Mouse (Mus musculus) lung, postnatal 0 days (tissue): ENCODE results near the gene Pbp2. TPM values are rescaled to one million over a fixed set of nuclear protein-coding genes. Genes with fewer than 3 reads are reported as not detected.
A peak's percentile ranks its signal among the peaks of the same experiment; 100 is the strongest.

Experiments
- ATAC-seq: fragments of 200-750 bp; cut with Nextera tagmentation; 2 replicates; pipeline ENCODE4 v1.8.0; 2017; ENCODE audit warnings: moderate library complexity
- DNase-seq: peaks from one replicate; pipeline ENCODE4 v3.0.0-alpha.2; 2016; ENCODE audit warnings: low spot score
- H3K27ac ChIP-seq: fragments of 300-500 bp; sonication (generic); 2 replicates; pipeline ENCODE4 v1.5.1; 2014; ENCODE audit warnings: antibody characterized with exemption, mild to moderate bottlenecking, low read length, mixed read lengths
- H3K27me3 ChIP-seq: fragments of 300-500 bp; sonication (generic); replicated peaks from 2 replicates; pipeline ENCODE4 v1.6.1; 2014; ENCODE audit warnings: low read length, mixed read lengths; ENCODE audit not compliant: insufficient read depth
- H3K36me3 ChIP-seq: fragments of 300-500 bp; sonication (generic); 2 replicates; pipeline ENCODE4 v1.6.1; 2014; ENCODE audit warnings: low read length, mixed read lengths; ENCODE audit not compliant: insufficient read depth
- H3K4me1 ChIP-seq: fragments of 300-500 bp; sonication (generic); 2 replicates; pipeline ENCODE4 v1.6.1; 2014; ENCODE audit warnings: antibody characterized with exemption, low read depth, low read length, mixed read lengths; ENCODE audit not compliant: insufficient read depth
- H3K4me2 ChIP-seq: fragments of 300-500 bp; sonication (generic); replicated peaks from 2 replicates; pipeline ENCODE4 v1.6.1; 2014; ENCODE audit warnings: low read depth, mild to moderate bottlenecking, low read length, moderate library complexity, mixed read lengths
- H3K4me3 ChIP-seq: fragments of 300-500 bp; sonication (generic); 2 replicates; pipeline ENCODE4 v1.5.1; 2014; ENCODE audit warnings: low read depth, low read length
- H3K9ac ChIP-seq: fragments of 300-500 bp; sonication (generic); replicated peaks from 2 replicates; pipeline ENCODE4 v1.6.1; 2014; ENCODE audit warnings: low read depth, mild to moderate bottlenecking
- H3K9me3 ChIP-seq: fragments of 300-500 bp; sonication (generic); 2 replicates; pipeline ENCODE4 v1.6.1; 2016; ENCODE audit warnings: low read length, mixed read lengths
- CTCF ChIP-seq: IDR thresholded peaks from 2 replicates; pipeline ENCODE4 v1.5.1; 2016; ENCODE audit warnings: antibody characterized with exemption, mild to moderate bottlenecking
- EP300 ChIP-seq: IDR thresholded peaks from 2 replicates; pipeline ENCODE4 v1.6.1; 2016; ENCODE audit warnings: antibody characterized with exemption, mild to moderate bottlenecking, control low read depth
- WGBS: fragments of 180-500 bp; shearing (Covaris S2); extraction: QIAGEN DNeasy Blood & Tissue Kit; methylation state at CpG from one replicate; pipeline ENCODE4 v1.1.7; 2014; 5-methylcytosine and 5-hydroxymethylcytosine counted together
- polyA plus RNA-seq: library from polyadenylated mRNA; unstranded; fragments of >200 nt; fragmentation: Nextera tagmentation; extraction: Ambion mirVana; gene quantifications from 2 replicates; pipeline ENCODE4 v1.2.1, GENCODE M21; 2015

Gene Pbp2
- polyA plus RNA-seq, 1 experiment from 2014 or later, result 0.42 TPM

- TF ChIP-seq EP300, result no peak
- no peak for TF ChIP-seq CTCF
- WGBS, result 51% methylated on average over 3 of the region's 3 CpGs
- ATAC-seq, result no peak
Observed at GRCm38 (mm10) chr6:135324111-135324510, 13.9 kb upstream of the Pbp2 start.

GRCm38 (mm10) chr6:135323311-135323982 is 13.2 kb upstream of the Pbp2 start:
- H3K9me3 ChIP-seq, result no peaks in the 10 kb centered on the region
- H3K4me1 ChIP-seq, result peaks cover 13% of the 10 kb centered on the region; the same call in 1 of the 2 replicates
- DNase-seq, result peak; percentile 78
- no peak overlapping the region for H3K9ac ChIP-seq
- peak overlapping the region; percentile 33 for H3K4me2 ChIP-seq
- no peak overlapping the region for H3K4me3 ChIP-seq
- H3K27ac ChIP-seq, result peak overlapping the region; percentile 76
- peak; percentile 88 for ATAC-seq
- 11% methylated on average over 14 of the region's 16 CpGs for WGBS
- peak; percentile 34; the same call in 1 of the 2 replicates for TF ChIP-seq EP300
- peak; percentile 36; the same call in 1 of the 2 replicates for TF ChIP-seq CTCF
- no peaks in the 10 kb centered on the region for H3K36me3 ChIP-seq
- H3K27me3 ChIP-seq, result no peaks in the 10 kb centered on the region

More at GRCm38 (mm10) chr6:135324111-135324510, 13.9 kb upstream of the Pbp2 start:
- DNase-seq, result no peak
- Histone ChIP-seq H3K9ac (no peak overlapping the region), H3K27me3 (no peaks in the 10 kb centered on the region), H3K4me3 (no peak overlapping the region), H3K36me3 (no peaks in the 10 kb centered on the region), H3K4me2 (no peak overlapping the region), H3K4me1 (peaks cover 13% of the 10 kb centered on the region; the same call in 1 of the 2 replicates), H3K9me3 (no peaks in the 10 kb centered on the region), H3K27ac (0 out of 2 replicates have a peak overlapping the region, but pooled peaks have one; percentile 6)

GRCm38 (mm10) chr6:135322749-135323148 is 12.5 kb upstream of the Pbp2 start:
- Histone ChIP-seq H3K27ac (peak overlapping the region; percentile 76), H3K9ac (no peak overlapping the region), H3K36me3 (no peaks in the 10 kb centered on the region), H3K4me3 (no peak overlapping the region), H3K4me1 (peaks cover 13% of the 10 kb centered on the region; the same call in 1 of the 2 replicates), H3K27me3 (no peaks in the 10 kb centered on the region), H3K4me2 (peak overlapping the region; percentile 33), H3K9me3 (no peaks in the 10 kb centered on the region)
- DNase-seq, result peak; percentile 60
- peak; percentile 52 for ATAC-seq
- 40% methylated on average over 7 of the region's 7 CpGs for WGBS
- TF ChIP-seq CTCF (no peak), EP300 (no peak; the same call in 1 of the 2 replicates)

GRCm38 (mm10) chr6:135319431-135319933 is 9.3 kb upstream of the Pbp2 start:
- WGBS, result 56% methylated on average over 5 of the region's 5 CpGs
- Histone ChIP-seq H3K4me1 (peaks cover 13% of the 10 kb centered on the region; the same call in 1 of the 2 replicates), H3K4me3 (no peak overlapping the region)

GRCm38 (mm10) chr6:135316141-135316540 is 5.9 kb upstream of the Pbp2 start:
- Histone ChIP-seq H3K4me1 (peaks cover 6% of the 10 kb centered on the region; the same call in 1 of the 2 replicates), H3K4me2 (no peak overlapping the region), H3K36me3 (no peaks in the 10 kb centered on the region), H3K9me3 (no peaks in the 10 kb centered on the region), H3K4me3 (no peak overlapping the region), H3K9ac (no peak overlapping the region), H3K27me3 (no peaks in the 10 kb centered on the region), H3K27ac (peak overlapping the region; percentile 32; the same call in 1 of the 2 replicates)
- DNase-seq (peak; percentile 69), ATAC-seq (peak; percentile 65)
- WGBS, result 34% methylated on average over 2 of the region's 2 CpGs
- TF ChIP-seq EP300 (0 out of 2 replicates have a peak, but pooled peaks have one; percentile 16), CTCF (no peak)

More at GRCm38 (mm10) chr6:135319431-135319933, 9.3 kb upstream of the Pbp2 start:
- Histone ChIP-seq H3K9ac (no peak overlapping the region), H3K27ac (no peak overlapping the region), H3K9me3 (no peaks in the 10 kb centered on the region), H3K27me3 (no peaks in the 10 kb centered on the region), H3K4me2 (no peak overlapping the region), H3K36me3 (no peaks in the 10 kb centered on the region)
- ATAC-seq (no peak), DNase-seq (no peak)
- TF ChIP-seq EP300, result no peak
- no peak for TF ChIP-seq CTCF

- no peak overlapping the region for H3K4me2 ChIP-seq
- H3K9me3 ChIP-seq, result no peaks in the 10 kb centered on the region
- 41% methylated on average over 9 of the region's 9 CpGs for WGBS
- TF ChIP-seq EP300 (no peak), CTCF (no peak)
- H3K27me3 ChIP-seq, result no peaks in the 10 kb centered on the region
- no peak overlapping the region for H3K27ac ChIP-seq
- H3K4me1 ChIP-seq, result peaks cover 6% of the 10 kb centered on the region; the same call in 1 of the 2 replicates
- H3K4me3 ChIP-seq, result no peak overlapping the region
- no peaks in the 10 kb centered on the region for H3K36me3 ChIP-seq
- no peak overlapping the region for H3K9ac ChIP-seq
- DNase-seq (peak; percentile 39), ATAC-seq (peak; percentile 46; the same call in 1 of the 2 replicates)
Observed at GRCm38 (mm10) chr6:135313981-135314380, 3.8 kb upstream of the Pbp2 start.
